Mouse (Mus musculus): ENCODE measurements around the gene Mrpl46.

- no peak for TF ChIP-seq CTCF (IDR thresholded peaks at IDR 0.05; ENCODE audit: low read depth)
- TF ChIP-seq EP300 (IDR thresholded peaks at IDR 0.05; ENCODE audit: low read depth): no peak
These were observed 12.4 kb downstream of the Mrpl46 start for GRCm38 (mm10) chr7:78770936-78771335.
